Mouse (Mus musculus) hindbrain, embryonic 11.5 days (tissue): Measurements from ENCODE around the gene 4933415A04Rik. TPM values are rescaled to one million over a fixed set of nuclear protein-coding genes. Genes with fewer than 3 reads are reported as not detected.
A peak's percentile ranks its signal among the peaks of the same experiment; 100 is the strongest.

Experiments used
- ATAC-seq: fragments of 200-750 bp; cut with Nextera tagmentation; 2 replicates; pipeline ENCODE4 v1.8.0; 2017; ENCODE audit warnings: mild to moderate bottlenecking, moderate TSS enrichment, moderate library complexity; ENCODE audit not compliant: low FRiP score
- DNase-seq: peaks from one replicate; pipeline ENCODE4 v3.0.0-alpha.2; 2015; ENCODE audit warnings: low spot score
- H3K27ac ChIP-seq: fragments of 300-500 bp; sonication (generic); 2 replicates; pipeline ENCODE4 v1.5.1; 2014; ENCODE audit warnings: mild to moderate bottlenecking, low read depth, low read length
- H3K27me3 ChIP-seq: fragments of 300-500 bp; sonication (generic); 2 replicates; pipeline ENCODE4 v1.6.1; 2014; ENCODE audit warnings: mild to moderate bottlenecking, low read length, moderate library complexity, mixed read lengths; ENCODE audit not compliant: control insufficient read depth, insufficient read depth
- H3K36me3 ChIP-seq: fragments of 300-500 bp; sonication (generic); 2 replicates; pipeline ENCODE4 v1.6.1; 2014; ENCODE audit warnings: mild to moderate bottlenecking, low read length, moderate library complexity, mixed read lengths; ENCODE audit not compliant: control insufficient read depth, insufficient read depth
- H3K4me1 ChIP-seq: fragments of 300-500 bp; sonication (generic); replicated peaks from 2 replicates; pipeline ENCODE4 v1.6.1; 2014; ENCODE audit warnings: low read length, mixed read lengths; ENCODE audit not compliant: control insufficient read depth, insufficient read depth
- H3K4me2 ChIP-seq: fragments of 300-500 bp; sonication (generic); replicated peaks from 2 replicates; pipeline ENCODE4 v1.6.1; 2014; ENCODE audit warnings: mild to moderate bottlenecking, low read depth, low read length
- H3K4me3 ChIP-seq: fragments of 300-500 bp; sonication (generic); 2 replicates; pipeline ENCODE4 v1.5.1; 2014; ENCODE audit warnings: low read depth, low read length
- H3K9ac ChIP-seq: fragments of 300-500 bp; sonication (generic); 2 replicates; pipeline ENCODE4 v1.6.1; 2014; ENCODE audit warnings: low read depth, low read length
- H3K9me3 ChIP-seq: fragments of 300-500 bp; sonication (generic); 2 replicates; pipeline ENCODE4 v1.6.1; 2016; ENCODE audit warnings: low read length; ENCODE audit not compliant: control insufficient read depth
- WGBS: fragments of 180-500 bp; shearing (Covaris S2); extraction: QIAGEN DNeasy Blood & Tissue Kit; methylation state at CpG from one replicate; pipeline ENCODE4 v1.1.7; 2014; 5-methylcytosine and 5-hydroxymethylcytosine counted together
- polyA plus RNA-seq: library from polyadenylated mRNA; unstranded; fragments of >200 nt; fragmentation: Nextera tagmentation; extraction: Ambion mirVana; gene quantifications from 2 replicates; pipeline ENCODE4 v1.2.1, GENCODE M21; 2014

Gene 4933415A04Rik
- 8.5 and 10.4 TPM in 2 replicates for polyA plus RNA-seq

DNA sequence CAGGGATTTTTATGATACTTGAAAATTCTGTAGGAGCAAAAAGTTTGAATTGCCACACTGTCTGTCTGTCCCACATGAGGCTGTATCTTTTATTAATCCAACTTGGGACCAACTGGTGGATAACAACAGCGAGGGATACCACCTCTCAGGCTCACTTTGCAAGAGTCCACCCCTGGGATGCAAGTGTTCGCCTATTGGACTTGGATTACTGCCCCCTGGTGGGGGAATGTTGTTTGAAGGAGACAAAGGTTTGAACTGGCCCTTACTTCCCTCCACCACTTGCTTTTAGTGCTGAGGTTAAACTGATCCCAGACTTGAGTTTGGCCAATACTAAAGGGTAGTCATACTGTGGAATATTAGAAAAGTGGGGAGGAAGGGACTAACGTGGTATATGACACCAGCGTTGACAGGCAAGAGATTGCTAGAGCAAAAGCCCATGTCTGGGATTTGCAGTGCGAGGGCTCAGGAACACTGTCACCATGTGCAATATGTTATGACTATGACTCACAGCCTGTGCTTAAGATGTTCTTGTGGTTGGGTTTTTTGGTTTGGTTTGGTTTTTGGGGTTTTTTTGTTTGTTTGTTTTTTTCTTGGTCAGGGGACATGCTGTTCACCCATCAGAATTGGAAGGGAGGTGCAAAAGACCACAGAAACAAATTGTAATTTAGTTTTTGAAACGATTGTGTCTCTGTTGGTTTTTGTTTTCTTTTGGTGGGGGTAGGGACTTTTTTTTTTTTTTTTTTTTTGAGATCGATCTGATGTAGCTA is at the start of gene 4933415A04Rik:
4933415A04Rik (plus strand) TSS at position 717 of the 767 bp plus-strand sequence.
- Histone ChIP-seq H3K27ac (no peak within 1 kb of the TSS), H3K4me3 (no peak within 1 kb of the TSS), H3K27me3 (no peaks in the 10 kb centered on the region), H3K4me1 (0 out of 2 replicates have a peak, but pooled peaks cover 2% of the 10 kb centered on the region), H3K9ac (no peak within 1 kb of the TSS), H3K9me3 (no peaks in the 10 kb centered on the region), H3K4me2 (no peak within 1 kb of the TSS), H3K36me3 (0 out of 2 replicates have a peak, but pooled peaks cover 4% of the 10 kb centered on the region)
- ATAC-seq (peak; percentile 53; the same call in 1 of the 2 replicates), DNase-seq (peak; percentile 88)
- 74% methylated on average over 7 of the region's 7 CpGs for WGBS

DNA sequence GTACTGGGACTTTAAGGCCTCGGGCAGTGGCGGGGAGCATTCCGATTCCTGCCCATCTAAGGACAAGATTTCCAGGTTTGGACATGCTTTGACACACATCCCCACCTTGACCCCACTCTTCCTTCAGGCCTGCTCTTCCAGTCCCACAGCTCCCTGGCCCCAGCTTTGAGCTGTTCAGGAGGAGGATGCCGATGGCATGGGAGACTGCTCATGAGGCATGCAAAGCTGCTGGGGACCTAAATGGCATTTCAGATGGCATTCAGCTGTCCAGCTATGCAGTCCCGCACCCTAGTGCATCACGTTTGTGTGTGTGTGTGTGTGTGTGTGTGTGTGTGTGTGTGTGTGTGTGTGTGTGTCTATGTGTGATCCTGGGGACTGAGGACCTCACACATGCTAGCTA is 49.8 kb upstream of the 4933415A04Rik start:
- no peak for ATAC-seq
- no peak overlapping the region for H3K4me3 ChIP-seq
- no peaks in the 10 kb centered on the region for H3K27me3 ChIP-seq
- H3K9ac ChIP-seq: no peak overlapping the region
- WGBS: 82% methylated on average over 6 of the region's 6 CpGs
- H3K36me3 ChIP-seq: no peaks in the 10 kb centered on the region
- no peaks in the 10 kb centered on the region for H3K9me3 ChIP-seq
- no peak overlapping the region for H3K27ac ChIP-seq
- H3K4me1 ChIP-seq: peaks cover 5% of the 10 kb centered on the region; the same call in 1 of the 2 replicates
- no peak overlapping the region for H3K4me2 ChIP-seq
- DNase-seq: no peak

DNA sequence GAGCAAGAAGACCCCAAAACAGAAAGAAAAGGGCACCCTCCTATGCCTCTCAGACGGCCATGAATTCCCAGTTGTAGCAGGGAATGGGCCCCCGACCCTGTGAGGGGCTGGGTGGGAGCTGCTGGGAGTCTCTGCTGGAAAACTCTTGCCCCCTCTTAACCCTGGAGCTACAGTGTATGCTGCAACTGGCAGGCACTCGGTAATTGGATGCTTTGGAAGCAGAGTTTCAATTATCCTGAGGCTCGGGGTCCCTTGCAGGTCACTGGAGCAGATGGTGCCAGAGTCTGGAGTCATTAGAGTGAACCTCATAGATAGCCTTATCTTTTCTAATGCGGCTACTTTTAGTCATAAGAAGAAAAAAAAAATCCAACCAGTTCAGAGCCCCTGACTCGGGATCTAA is 47.0 kb upstream of the 4933415A04Rik start:
- DNase-seq: peak; percentile 62
- Histone ChIP-seq H3K9me3 (no peaks in the 10 kb centered on the region), H3K36me3 (peaks cover 6% of the 10 kb centered on the region; the same call in 1 of the 2 replicates)

DNA sequence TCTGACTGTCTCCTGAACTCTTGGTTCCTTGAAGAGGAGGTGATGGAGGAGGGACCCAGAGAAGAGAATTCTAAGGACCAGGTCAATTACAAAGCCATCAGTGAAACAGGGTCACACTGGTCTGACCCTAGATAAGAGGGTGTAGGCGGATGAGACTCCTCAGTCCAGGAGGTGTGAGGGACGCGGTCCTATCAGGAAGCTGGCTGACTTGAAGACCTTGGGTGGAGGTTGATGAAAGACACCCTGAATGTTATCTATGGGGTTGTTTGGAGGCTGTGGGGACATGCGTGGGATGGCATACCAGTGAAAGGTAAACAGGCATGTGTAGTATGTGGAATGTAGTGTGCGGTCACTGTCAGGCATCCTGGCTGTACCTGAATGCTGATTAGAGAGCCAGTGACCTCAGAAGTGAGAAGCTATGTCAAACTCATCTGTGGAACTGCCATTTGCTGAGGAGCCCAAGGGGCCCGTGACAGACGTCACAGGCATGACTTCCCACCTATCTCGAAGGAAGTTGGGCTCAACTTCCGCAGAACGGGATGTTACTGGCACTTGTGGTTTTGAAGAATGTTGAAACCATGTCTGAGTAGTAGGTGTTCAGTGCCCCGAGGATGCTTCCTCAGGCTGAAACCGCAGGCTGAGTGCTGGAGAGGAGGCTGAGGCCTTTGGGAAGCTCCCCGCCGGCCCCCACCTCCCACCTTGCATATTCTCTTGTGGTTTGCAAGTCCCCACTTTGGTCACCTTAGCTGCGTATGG is 43.0 kb upstream of the 4933415A04Rik start:
- H3K4me3 ChIP-seq: no peak overlapping the region
- peaks cover 6% of the 10 kb centered on the region; the same call in 1 of the 2 replicates for H3K36me3 ChIP-seq
- no peak for ATAC-seq

More for the DNA sequence above, 47.0 kb upstream of the 4933415A04Rik start:
- H3K9ac ChIP-seq: no peak overlapping the region
- WGBS: 31% methylated on average over 6 of the region's 6 CpGs
- H3K4me3 ChIP-seq: no peak overlapping the region
- no peaks in the 10 kb centered on the region for H3K27me3 ChIP-seq
- peak overlapping the region; percentile 79 for H3K27ac ChIP-seq
- H3K4me1 ChIP-seq: peaks cover 5% of the 10 kb centered on the region; the same call in 1 of the 2 replicates
- no peak overlapping the region for H3K4me2 ChIP-seq
- peak; percentile 88 for ATAC-seq

DNA sequence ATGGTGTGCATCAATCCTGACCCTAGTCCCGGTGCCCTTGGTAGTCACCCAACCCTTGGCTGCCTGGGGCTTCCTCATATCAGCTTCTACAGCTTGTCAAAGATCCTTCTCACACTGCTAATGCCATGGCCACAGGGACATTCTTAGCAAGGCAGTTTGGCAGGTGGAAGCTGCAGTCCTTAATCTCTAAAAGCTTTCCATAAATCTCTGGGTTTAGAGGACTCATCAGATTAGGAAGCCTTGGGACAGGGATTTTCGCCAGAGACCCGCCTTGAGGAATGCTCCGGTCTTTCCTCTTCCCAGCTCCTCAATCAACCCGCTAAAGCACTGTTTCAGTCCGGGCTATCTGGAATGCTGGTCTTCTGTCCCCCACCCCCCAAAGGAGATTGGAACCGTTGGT is 42.0 kb upstream of the 4933415A04Rik start:
- Histone ChIP-seq H3K9ac (no peak overlapping the region), H3K27ac (no peak overlapping the region), H3K4me3 (no peak overlapping the region), H3K4me2 (no peak overlapping the region), H3K4me1 (peaks cover 11% of the 10 kb centered on the region), H3K36me3 (peaks cover 6% of the 10 kb centered on the region; the same call in 1 of the 2 replicates), H3K27me3 (no peaks in the 10 kb centered on the region), H3K9me3 (no peaks in the 10 kb centered on the region)
- 89% methylated on average over 7 of the region's 7 CpGs for WGBS
- DNase-seq: no peak
- ATAC-seq: no peak

More for the DNA sequence above, 43.0 kb upstream of the 4933415A04Rik start:
- Histone ChIP-seq H3K27ac (no peak overlapping the region), H3K9me3 (no peaks in the 10 kb centered on the region), H3K4me1 (peaks cover 12% of the 10 kb centered on the region), H3K9ac (no peak overlapping the region), H3K4me2 (no peak overlapping the region), H3K27me3 (no peaks in the 10 kb centered on the region)
- DNase-seq: no peak
- 90% methylated on average over 15 of the region's 15 CpGs for whole genome bisulfite sequencing

DNA sequence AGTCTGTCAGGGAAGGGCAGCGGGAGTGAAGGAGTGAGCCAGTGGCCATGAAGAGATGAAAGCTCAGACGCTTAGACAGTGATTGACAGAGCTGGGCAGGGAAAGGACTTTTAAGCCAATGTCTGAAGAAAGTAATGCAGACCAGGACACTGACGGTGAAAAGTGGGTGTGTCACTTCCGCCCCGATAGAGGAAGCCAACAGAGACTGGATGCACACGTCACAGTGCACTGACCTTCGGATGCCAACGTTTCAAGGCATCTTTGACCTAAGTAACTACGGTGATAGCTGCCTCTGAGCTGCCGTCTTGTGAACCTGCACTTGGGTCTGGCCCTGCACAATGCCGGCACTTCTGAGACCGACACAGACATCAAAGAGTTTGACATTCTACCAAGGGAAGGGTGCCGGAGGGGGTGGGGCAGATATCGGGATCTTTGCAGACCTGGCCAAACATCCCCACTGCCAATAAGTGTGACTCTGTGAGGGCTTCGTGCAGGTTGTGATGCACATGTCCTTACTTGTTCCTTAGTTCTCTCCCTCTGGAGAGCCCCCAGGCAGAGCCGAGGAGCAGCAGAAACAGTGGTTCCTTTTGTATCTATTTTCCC is 40.9 kb upstream of the 4933415A04Rik start:
- no peak overlapping the region for H3K9ac ChIP-seq
- H3K4me2 ChIP-seq: 0 out of 2 replicates have a peak overlapping the region, but pooled peaks have one; percentile 2
- no peak for ATAC-seq
- no peaks in the 10 kb centered on the region for H3K27me3 ChIP-seq
- peaks cover 6% of the 10 kb centered on the region; the same call in 1 of the 2 replicates for H3K36me3 ChIP-seq
- H3K27ac ChIP-seq: no peak overlapping the region
- WGBS: 53% methylated on average over 16 of the region's 16 CpGs
- no peaks in the 10 kb centered on the region for H3K9me3 ChIP-seq
- peaks cover 7% of the 10 kb centered on the region for H3K4me1 ChIP-seq
- no peak overlapping the region for H3K4me3 ChIP-seq
- DNase-seq: no peak

DNA sequence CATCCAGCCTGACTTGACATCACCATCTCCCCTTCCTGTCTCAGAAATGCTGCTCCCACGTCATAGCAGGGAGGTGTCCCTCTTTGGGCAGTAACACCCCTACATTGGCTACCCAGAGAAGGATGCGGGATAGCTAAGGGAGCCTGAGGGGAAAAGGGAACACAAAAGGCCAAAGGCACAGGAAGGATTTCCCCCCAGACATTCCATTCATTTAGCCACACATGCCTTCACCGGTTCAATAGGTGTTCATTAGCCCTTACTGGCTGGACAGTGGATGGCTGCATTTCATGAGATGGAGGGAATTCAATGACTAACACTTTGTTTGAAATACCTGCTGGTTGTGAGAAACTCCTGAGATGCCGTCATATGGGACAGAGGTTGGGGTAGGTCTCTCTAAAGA is 40.2 kb upstream of the 4933415A04Rik start:
- Histone ChIP-seq H3K27ac (no peak overlapping the region), H3K27me3 (no peaks in the 10 kb centered on the region), H3K9ac (no peak overlapping the region), H3K36me3 (peaks cover 6% of the 10 kb centered on the region; the same call in 1 of the 2 replicates), H3K9me3 (no peaks in the 10 kb centered on the region), H3K4me3 (no peak overlapping the region), H3K4me2 (no peak overlapping the region), H3K4me1 (peaks cover 7% of the 10 kb centered on the region)
- 57% methylated on average over 4 of the region's 4 CpGs for WGBS
- DNase-seq (no peak), ATAC-seq (no peak)

DNA sequence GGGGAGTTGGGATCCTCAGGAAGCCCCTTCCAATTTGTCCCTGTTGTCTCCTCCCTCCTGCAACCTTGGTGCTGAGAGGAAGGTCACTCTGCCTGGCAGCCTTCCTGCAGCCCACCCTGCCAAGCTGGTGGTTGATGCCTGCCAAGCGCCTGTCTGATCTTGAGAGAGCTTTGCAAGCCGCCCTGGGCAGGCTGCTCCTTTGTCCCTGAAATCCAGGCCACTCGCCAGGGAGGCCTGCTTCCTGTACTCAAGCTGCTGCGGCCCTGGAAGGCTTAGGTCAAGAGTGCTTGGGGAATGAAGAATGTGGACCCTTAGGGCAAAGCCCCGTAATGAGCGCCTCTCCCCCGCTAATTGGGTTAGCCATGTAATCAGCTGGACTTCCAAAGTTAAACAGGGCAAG is 38.7 kb upstream of the 4933415A04Rik start:
- no peak overlapping the region for H3K4me3 ChIP-seq
- ATAC-seq (peak; percentile 41), DNase-seq (peak; percentile 43)
- no peak overlapping the region for H3K4me2 ChIP-seq
- peaks cover 6% of the 10 kb centered on the region; the same call in 1 of the 2 replicates for H3K36me3 ChIP-seq
- H3K27ac ChIP-seq: peak overlapping the region; percentile 58
- no peaks in the 10 kb centered on the region for H3K27me3 ChIP-seq
- H3K9ac ChIP-seq: peak overlapping the region; percentile 19; the same call in 1 of the 2 replicates
- no peaks in the 10 kb centered on the region for H3K9me3 ChIP-seq
- 41% methylated on average over 7 of the region's 7 CpGs for WGBS
- peaks cover 7% of the 10 kb centered on the region for H3K4me1 ChIP-seq
